Mouse (Mus musculus) lung, embryonic 16.5 days (tissue): Measurements from ENCODE around the gene Adamts14. TPM values are rescaled to one million over a fixed set of nuclear protein-coding genes. Genes with fewer than 3 reads are reported as not detected.

ENCODE experiments used
- ATAC-seq: fragments of 200-750 bp; cut with Nextera tagmentation; 2 replicates; pipeline ENCODE4 v1.8.0; 2017; ENCODE audit warnings: low read depth, mild to moderate bottlenecking, moderate library complexity
- H3K27ac ChIP-seq: fragments of 300-500 bp; sonication (generic); 2 replicates; pipeline ENCODE4 v1.5.1; 2014; ENCODE audit warnings: mild to moderate bottlenecking, control low read depth, low read length
- H3K27me3 ChIP-seq: fragments of 300-500 bp; sonication (generic); 2 replicates; pipeline ENCODE4 v1.6.1; 2014; ENCODE audit warnings: low read depth, low read length, mixed read lengths; ENCODE audit not compliant: control insufficient read depth, insufficient read depth
- H3K36me3 ChIP-seq: fragments of 300-500 bp; sonication (generic); 2 replicates; pipeline ENCODE4 v1.6.1; 2014; ENCODE audit warnings: low read length; ENCODE audit not compliant: control insufficient read depth, insufficient read depth
- H3K4me1 ChIP-seq: fragments of 300-500 bp; sonication (generic); replicated peaks from 2 replicates; pipeline ENCODE4 v1.6.1; 2014; ENCODE audit warnings: low read length, mixed read lengths; ENCODE audit not compliant: control insufficient read depth, insufficient read depth
- H3K4me2 ChIP-seq: fragments of 300-500 bp; sonication (generic); 2 replicates; pipeline ENCODE4 v1.6.1; 2014; ENCODE audit warnings: low read depth, low read length, control low read depth
- H3K4me3 ChIP-seq: fragments of 300-500 bp; sonication (generic); 2 replicates; pipeline ENCODE4 v1.5.1; 2014; ENCODE audit warnings: mild to moderate bottlenecking, low read length, control low read depth
- H3K9ac ChIP-seq: fragments of 300-500 bp; sonication (generic); 2 replicates; pipeline ENCODE4 v1.6.1; 2014; ENCODE audit warnings: low read length, control low read depth
- H3K9me3 ChIP-seq: fragments of 300-500 bp; sonication (generic); 2 replicates; pipeline ENCODE4 v1.6.1; 2016; ENCODE audit warnings: low read length; ENCODE audit not compliant: control insufficient read depth
- WGBS: fragments of 180-500 bp; shearing (Covaris S2); extraction: QIAGEN DNeasy Blood & Tissue Kit; methylation state at CpG from one replicate; pipeline ENCODE4 v1.1.7; 2014; 5-methylcytosine and 5-hydroxymethylcytosine counted together
- polyA plus RNA-seq: library from polyadenylated mRNA; unstranded; fragments of >200 nt; fragmentation: Nextera tagmentation; extraction: Ambion mirVana; gene quantifications from 2 replicates; pipeline ENCODE4 v1.2.1, GENCODE M21; 2015

Gene Adamts14
- polyA plus RNA-seq, 1 experiment from 2014 or later: 2.6 TPM

GRCm38 (mm10) chr10:61203930-61204329 is 69.3 kb downstream of the Adamts14 start:
- no peaks in the 10 kb centered on the region for H3K9me3 ChIP-seq
- ATAC-seq: no peak
- no peak overlapping the region for H3K9ac ChIP-seq
- H3K36me3 ChIP-seq: no peaks in the 10 kb centered on the region
- 54% methylated on average over 3 of the region's 3 CpGs for WGBS
- H3K27ac ChIP-seq: no peak overlapping the region
- 0 out of 2 replicates have a peak, but pooled peaks cover 2% of the 10 kb centered on the region for H3K4me1 ChIP-seq
- H3K27me3 ChIP-seq: no peaks in the 10 kb centered on the region
- no peak overlapping the region for H3K4me2 ChIP-seq
- H3K4me3 ChIP-seq: no peak overlapping the region

GRCm38 (mm10) chr10:61201596-61202318 is 71.5 kb downstream of the Adamts14 start:
- 66% methylated on average over 12 of the region's 12 CpGs for WGBS
- Histone ChIP-seq H3K4me1 (0 out of 2 replicates have a peak, but pooled peaks cover 2% of the 10 kb centered on the region), H3K4me3 (no peak overlapping the region), H3K27me3 (no peaks in the 10 kb centered on the region), H3K27ac (no peak overlapping the region), H3K36me3 (no peaks in the 10 kb centered on the region), H3K9me3 (no peaks in the 10 kb centered on the region), H3K9ac (no peak overlapping the region), H3K4me2 (no peak overlapping the region)
- no peak for ATAC-seq

GRCm38 (mm10) chr10:61200998-61201397 is 72.2 kb downstream of the Adamts14 start:
- no peak for ATAC-seq
- Histone ChIP-seq H3K9me3 (no peaks in the 10 kb centered on the region), H3K9ac (no peak overlapping the region), H3K4me3 (no peak overlapping the region), H3K4me1 (0 out of 2 replicates have a peak, but pooled peaks cover 2% of the 10 kb centered on the region), H3K36me3 (no peaks in the 10 kb centered on the region), H3K27me3 (no peaks in the 10 kb centered on the region), H3K27ac (no peak overlapping the region), H3K4me2 (no peak overlapping the region)
- WGBS: 52% methylated on average over 9 of the region's 9 CpGs

- no peak overlapping the region for H3K4me2 ChIP-seq
- H3K27me3 ChIP-seq: no peaks in the 10 kb centered on the region
- no peak overlapping the region for H3K27ac ChIP-seq
- no peak for ATAC-seq
- WGBS: 81% methylated on average over 7 of the region's 7 CpGs
- H3K4me3 ChIP-seq: no peak overlapping the region
- no peaks in the 10 kb centered on the region for H3K9me3 ChIP-seq
- H3K4me1 ChIP-seq: peaks cover 2% of the 10 kb centered on the region; the same call in 1 of the 2 replicates
- no peak overlapping the region for H3K9ac ChIP-seq
- no peaks in the 10 kb centered on the region for H3K36me3 ChIP-seq
Measured at GRCm38 (mm10) chr10:61200232-61200820, 72.9 kb downstream of the Adamts14 start.

GRCm38 (mm10) chr10:61199566-61200213 is 73.5 kb downstream of the Adamts14 start:
- no peak overlapping the region for H3K4me2 ChIP-seq
- WGBS: 26% methylated on average over 11 of the region's 11 CpGs
- no peak overlapping the region for H3K27ac ChIP-seq
- H3K4me1 ChIP-seq: peaks cover 2% of the 10 kb centered on the region; the same call in 1 of the 2 replicates
- no peaks in the 10 kb centered on the region for H3K36me3 ChIP-seq
- ATAC-seq: peak; percentile 51
- H3K27me3 ChIP-seq: no peaks in the 10 kb centered on the region
- H3K9me3 ChIP-seq: no peaks in the 10 kb centered on the region
- no peak overlapping the region for H3K9ac ChIP-seq
- H3K4me3 ChIP-seq: no peak overlapping the region

- Histone ChIP-seq H3K4me3 (no peak overlapping the region), H3K27ac (peak overlapping the region; percentile 29; the same call in 1 of the 2 replicates), H3K9me3 (no peaks in the 10 kb centered on the region), H3K9ac (0 out of 2 replicates have a peak overlapping the region, but pooled peaks have one; percentile 23), H3K4me2 (no peak overlapping the region), H3K27me3 (no peaks in the 10 kb centered on the region), H3K4me1 (peaks cover 2% of the 10 kb centered on the region; the same call in 1 of the 2 replicates), H3K36me3 (no peaks in the 10 kb centered on the region)
- peak; percentile 44 for ATAC-seq
- WGBS: 77% methylated on average over 5 of the region's 5 CpGs
Measured at GRCm38 (mm10) chr10:61195718-61196291, 77.4 kb downstream of the Adamts14 start.

- ATAC-seq: no peak
- no peak overlapping the region for H3K9ac ChIP-seq
- no peak overlapping the region for H3K4me3 ChIP-seq
- 47% methylated on average over 8 of the region's 8 CpGs for WGBS
- H3K4me1 ChIP-seq: peaks cover 2% of the 10 kb centered on the region; the same call in 1 of the 2 replicates
- H3K4me2 ChIP-seq: no peak overlapping the region
- no peaks in the 10 kb centered on the region for H3K36me3 ChIP-seq
- no peaks in the 10 kb centered on the region for H3K27me3 ChIP-seq
- H3K27ac ChIP-seq: no peak overlapping the region; the same call in 1 of the 2 replicates
- no peaks in the 10 kb centered on the region for H3K9me3 ChIP-seq
Measured at GRCm38 (mm10) chr10:61195216-61195615, 78.0 kb downstream of the Adamts14 start.

- H3K4me1 ChIP-seq: peaks cover under 1% of the 10 kb centered on the region; the same call in 1 of the 2 replicates
- WGBS: 69% methylated on average over 9 of the region's 9 CpGs
- H3K27me3 ChIP-seq: no peaks in the 10 kb centered on the region
- H3K36me3 ChIP-seq: no peaks in the 10 kb centered on the region
- H3K4me2 ChIP-seq: no peak overlapping the region
- peak overlapping the region; percentile 40; the same call in 1 of the 2 replicates for H3K27ac ChIP-seq
- H3K9ac ChIP-seq: no peak overlapping the region
- ATAC-seq: peak; percentile 29; the same call in 1 of the 2 replicates
- no peak overlapping the region for H3K4me3 ChIP-seq
- no peaks in the 10 kb centered on the region for H3K9me3 ChIP-seq
Measured at GRCm38 (mm10) chr10:61194611-61195010, 78.6 kb downstream of the Adamts14 start.

GRCm38 (mm10) chr10:61188010-61188409 is 85.2 kb downstream of the Adamts14 start:
- no peak for ATAC-seq
- H3K27ac ChIP-seq: no peak overlapping the region
- H3K36me3 ChIP-seq: no peaks in the 10 kb centered on the region
- no peak overlapping the region for H3K4me2 ChIP-seq
- WGBS: 70% methylated on average over 3 of the region's 3 CpGs
- no peaks in the 10 kb centered on the region for H3K9me3 ChIP-seq
- H3K4me1 ChIP-seq: 0 out of 2 replicates have a peak, but pooled peaks cover 4% of the 10 kb centered on the region
- no peak overlapping the region for H3K9ac ChIP-seq
- no peak overlapping the region for H3K4me3 ChIP-seq
- no peaks in the 10 kb centered on the region for H3K27me3 ChIP-seq
